Mouse (Mus musculus) embryonic fibroblast, embryonic 13.5 days (primary cell): ENCODE results near the gene Btbd11.

Experiments
- CTCF ChIP-seq: IDR thresholded peaks from 2 replicates; pipeline ENCODE4 v1.5.1; 2011; ENCODE audit warnings: mild to moderate bottlenecking, control low read depth, low read length, moderate library complexity, borderline replicate concordance; ENCODE audit not compliant: insufficient read depth
- POLR2A ChIP-seq: IDR thresholded peaks from 2 replicates; pipeline ENCODE4 v1.6.1; 2011; ENCODE audit warnings: low read depth, mild to moderate bottlenecking, control low read depth, low read length, moderate library complexity

DNA sequence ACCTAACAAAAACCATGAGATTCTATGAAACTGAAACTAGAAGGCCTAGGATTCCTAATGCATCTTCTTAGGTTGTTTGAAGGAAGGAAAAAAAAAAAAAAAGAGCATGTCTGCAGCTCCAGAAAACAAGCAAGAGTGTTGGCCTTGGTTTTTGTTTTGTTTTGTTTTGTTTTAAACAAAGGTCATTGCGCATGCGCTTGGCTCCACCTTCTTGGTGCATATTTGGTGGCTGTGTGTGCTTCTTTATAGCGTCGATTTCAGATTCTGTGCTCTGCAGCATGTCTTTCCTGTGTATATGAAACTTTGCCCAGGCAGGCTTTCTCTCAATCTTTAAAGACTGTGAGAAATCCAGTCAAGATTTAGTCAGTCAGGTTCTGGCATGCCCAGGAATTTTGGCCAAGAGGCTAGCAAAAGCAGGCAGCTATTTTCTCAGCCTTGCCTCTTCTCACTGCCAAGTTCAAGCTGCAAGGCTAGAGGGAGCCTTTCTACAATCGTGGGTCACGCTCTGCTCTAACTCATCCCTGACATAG, 191.3 kb downstream of the Btbd11 start:
- TF ChIP-seq CTCF (no peak), POLR2A (no peak)
